Mouse (Mus musculus): ENCODE measurements around the gene Scand1. TPM values are rescaled to one million over a fixed set of nuclear protein-coding genes. Genes with fewer than 3 reads are reported as not detected.

Gene Scand1
- polyA plus RNA-seq, 1 experiment from 2014 or later: 84.0 TPM

DNA sequence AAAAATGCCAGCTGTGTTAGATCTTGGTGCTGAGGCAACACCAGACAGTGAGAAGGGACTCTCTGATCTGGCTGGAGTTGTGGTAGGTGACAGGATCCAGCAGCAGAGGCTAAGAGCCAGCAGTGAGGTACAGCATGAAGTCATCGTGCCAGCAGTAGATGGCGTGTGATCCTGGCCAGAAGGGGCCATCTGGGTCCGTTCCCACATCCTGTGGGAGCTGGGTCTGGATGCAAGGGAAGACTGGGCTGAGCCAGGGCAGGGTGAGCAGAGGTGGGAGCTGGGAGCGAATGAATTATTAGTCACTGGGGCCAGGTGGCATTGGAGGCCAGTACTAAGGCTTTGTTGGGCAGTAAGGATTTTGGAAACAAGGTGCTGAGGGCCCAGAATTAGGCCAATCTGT is 31.3 kb downstream of the Scand1 start:
- Histone ChIP-seq H3K9me3 (ENCODE audit: control insufficient read depth, low read length) (no peaks in the 10 kb centered on the region), H3K27me3 (replicated peaks; ENCODE audit: control insufficient read depth, insufficient read depth, low read length) (no peaks in the 10 kb centered on the region), H3K4me1 (ENCODE audit: control insufficient read depth, insufficient read depth, low read depth, low read length) (no peaks in the 10 kb centered on the region), H3K9ac (ENCODE audit: low read depth, low read length) (no peak overlapping the region), H3K36me3 (ENCODE audit: control insufficient read depth, insufficient read depth, low read length) (no peaks in the 10 kb centered on the region), H3K4me3 (ENCODE audit: low read length) (no peak overlapping the region), H3K27ac (ENCODE audit: low read depth, low read length) (no peak overlapping the region), H3K4me2 (ENCODE audit: low read length) (no peak overlapping the region)
- WGBS: 74% methylated on average over 4 of the region's 4 CpGs
- ATAC-seq: no peak

DNA sequence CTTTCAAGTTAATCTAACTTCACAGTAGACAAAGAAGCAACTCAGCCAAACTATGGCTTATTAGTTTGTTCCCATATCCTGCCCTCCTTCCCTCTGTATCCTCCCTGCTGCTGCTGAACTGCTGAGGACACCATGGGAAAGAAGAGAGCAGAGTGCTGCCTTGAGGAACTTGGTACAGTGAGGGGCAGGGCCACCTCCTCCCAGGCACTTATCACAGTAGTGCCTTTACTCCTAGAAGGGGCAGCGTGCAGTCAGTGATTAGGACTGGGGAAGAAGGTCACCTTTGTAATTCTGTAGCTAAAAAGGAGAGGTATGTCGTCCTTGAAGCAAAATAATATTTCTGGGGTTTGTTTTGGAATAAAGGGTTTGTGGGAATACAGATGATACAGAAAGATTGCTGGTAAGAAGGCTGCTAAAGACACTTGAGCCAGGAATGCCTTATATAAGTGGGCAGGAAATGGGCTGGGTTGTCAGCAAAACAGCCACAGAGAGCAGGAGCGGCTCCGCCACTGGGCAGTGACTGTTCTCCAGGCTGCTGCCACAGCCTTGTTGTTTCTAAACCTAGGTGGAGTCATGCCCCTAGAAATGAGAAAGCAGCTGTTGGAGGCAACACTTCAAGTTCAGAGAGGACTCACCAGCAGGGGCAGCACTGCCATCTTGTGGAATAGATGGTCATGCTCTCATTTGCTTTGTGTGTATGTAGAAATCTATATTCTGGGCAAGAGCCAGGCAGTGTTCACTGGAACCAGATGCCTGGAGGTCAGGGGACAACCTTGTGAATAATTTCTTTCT is 34.1 kb downstream of the Scand1 start:
- Histone ChIP-seq H3K27ac (ENCODE audit: low read depth, low read length) (peak overlapping the region; percentile 69), H3K27me3 (replicated peaks; ENCODE audit: control insufficient read depth, insufficient read depth, low read length) (no peaks in the 10 kb centered on the region), H3K9me3 (ENCODE audit: control insufficient read depth, low read length) (no peaks in the 10 kb centered on the region), H3K4me1 (ENCODE audit: control insufficient read depth, insufficient read depth, low read depth, low read length) (no peaks in the 10 kb centered on the region), H3K4me2 (ENCODE audit: low read length) (no peak overlapping the region), H3K9ac (ENCODE audit: low read depth, low read length) (no peak overlapping the region), H3K4me3 (ENCODE audit: low read length) (no peak overlapping the region), H3K36me3 (ENCODE audit: control insufficient read depth, insufficient read depth, low read length) (peaks cover 5% of the 10 kb centered on the region)
- ATAC-seq: peak; percentile 80
- 60% methylated on average over 4 of the region's 4 CpGs for WGBS

DNA sequence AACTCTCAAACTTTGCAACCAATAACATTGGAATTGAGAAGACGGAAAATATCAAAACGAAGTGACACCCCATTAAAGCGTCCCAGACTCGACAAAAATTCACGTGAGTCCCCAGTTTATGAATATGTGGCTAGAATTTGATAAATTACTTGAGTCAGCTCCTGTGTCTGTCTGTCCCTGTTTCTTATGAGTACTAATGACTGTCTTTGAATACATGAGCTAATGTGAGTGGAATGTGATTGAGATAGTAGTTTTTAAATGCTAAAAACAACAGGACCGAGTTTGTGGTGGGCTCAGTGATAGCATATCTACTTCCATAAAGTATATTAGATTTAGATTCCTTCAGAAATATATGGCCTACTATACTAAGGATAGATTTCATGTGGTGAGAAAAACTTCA is 40.0 kb downstream of the Scand1 start:
- peaks cover 5% of the 10 kb centered on the region for H3K36me3 ChIP-seq (ENCODE audit: control insufficient read depth, insufficient read depth, low read length)
- ATAC-seq: no peak
- no peaks in the 10 kb centered on the region for H3K4me1 ChIP-seq (ENCODE audit: control insufficient read depth, insufficient read depth, low read depth, low read length)
- H3K9ac ChIP-seq (ENCODE audit: low read depth, low read length): no peak overlapping the region
- H3K27ac ChIP-seq (ENCODE audit: low read depth, low read length): no peak overlapping the region
- no peak overlapping the region for H3K4me2 ChIP-seq (ENCODE audit: low read length)
- no peak overlapping the region for H3K4me3 ChIP-seq (ENCODE audit: low read length)
- H3K9me3 ChIP-seq (ENCODE audit: control insufficient read depth, low read length): no peaks in the 10 kb centered on the region
- 98% methylated on average over 6 of the region's 6 CpGs for WGBS
- H3K27me3 ChIP-seq (replicated peaks; ENCODE audit: control insufficient read depth, insufficient read depth, low read length): no peaks in the 10 kb centered on the region

DNA sequence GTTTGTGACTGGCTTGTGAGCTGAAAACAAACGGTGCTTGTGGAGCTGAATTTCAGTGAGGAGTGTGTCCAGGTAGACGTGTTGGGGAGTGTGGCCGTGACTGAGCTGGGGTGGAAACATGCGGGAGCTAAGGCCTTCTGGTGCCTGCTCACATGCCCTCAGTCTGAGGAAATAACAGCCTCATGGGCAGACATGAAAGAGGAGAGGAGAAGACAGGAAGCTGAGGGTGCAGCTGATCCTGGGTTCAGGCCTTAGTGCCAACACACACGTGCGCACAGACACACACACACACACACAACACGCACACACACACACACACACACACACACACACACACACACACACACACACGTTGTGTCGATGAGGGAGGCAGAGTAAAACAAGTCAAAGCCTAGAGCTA is 44.9 kb downstream of the Scand1 start:
- Histone ChIP-seq H3K4me2 (ENCODE audit: low read length) (no peak overlapping the region), H3K9me3 (ENCODE audit: control insufficient read depth, low read length) (no peaks in the 10 kb centered on the region), H3K27me3 (replicated peaks; ENCODE audit: control insufficient read depth, insufficient read depth, low read length) (no peaks in the 10 kb centered on the region), H3K36me3 (ENCODE audit: control insufficient read depth, insufficient read depth, low read length) (no peaks in the 10 kb centered on the region), H3K4me3 (ENCODE audit: low read length) (no peak overlapping the region), H3K9ac (ENCODE audit: low read depth, low read length) (no peak overlapping the region), H3K4me1 (ENCODE audit: control insufficient read depth, insufficient read depth, low read depth, low read length) (no peaks in the 10 kb centered on the region), H3K27ac (ENCODE audit: low read depth, low read length) (no peak overlapping the region)
- 93% methylated on average over 9 of the region's 9 CpGs for WGBS
- ATAC-seq: no peak

GRCm38 (mm10) chr2:156263204-156263893 is 49.2 kb downstream of the Scand1 start:
- no peaks in the 10 kb centered on the region for H3K27me3 ChIP-seq (replicated peaks; ENCODE audit: control insufficient read depth, insufficient read depth, low read length)
- WGBS: 91% methylated on average over 4 of the region's 4 CpGs
- H3K27ac ChIP-seq (ENCODE audit: low read depth, low read length): no peak overlapping the region
- H3K4me1 ChIP-seq (ENCODE audit: control insufficient read depth, insufficient read depth, low read depth, low read length): no peaks in the 10 kb centered on the region
- no peak overlapping the region for H3K4me2 ChIP-seq (ENCODE audit: low read length)
- no peaks in the 10 kb centered on the region for H3K9me3 ChIP-seq (ENCODE audit: control insufficient read depth, low read length)
- H3K4me3 ChIP-seq (ENCODE audit: low read length): no peak overlapping the region
- H3K9ac ChIP-seq (ENCODE audit: low read depth, low read length): no peak overlapping the region
- peaks cover 2% of the 10 kb centered on the region; the same call in 1 of the 2 replicates for H3K36me3 ChIP-seq (ENCODE audit: control insufficient read depth, insufficient read depth, low read length)
- ATAC-seq: no peak

Small RNAs within 50 kb of the gene (microRNA-seq; reads per million reads assigned to microRNA genes)
- gene Gm22759: not detected

Other genes with a start within 250 kb of the Scand1 start
- 7.7 and 9.6 TPM in 2 replicates for gene Spag4, start 247.5 kb downstream of the Scand1 start, polyA plus RNA-seq (2015; fragmentation: Nextera tagmentation; extraction: Ambion mirVana)
- 27.8 and 28.3 TPM in 2 replicates for gene Cpne1, start 200.7 kb downstream of the Scand1 start, polyA plus RNA-seq (2015; fragmentation: Nextera tagmentation; extraction: Ambion mirVana)
- gene Rbm12, start 200.7 kb downstream of the Scand1 start, polyA plus RNA-seq (2015; fragmentation: Nextera tagmentation; extraction: Ambion mirVana): 19.3 and 27.6 TPM in 2 replicates
- gene Gm28036, start 185.6 kb downstream of the Scand1 start, polyA plus RNA-seq (2015; fragmentation: Nextera tagmentation; extraction: Ambion mirVana): 15.5 and 19.5 TPM in 2 replicates
- 393 and 432 TPM in 2 replicates for gene Romo1, start 168.7 kb downstream of the Scand1 start, polyA plus RNA-seq (2015; fragmentation: Nextera tagmentation; extraction: Ambion mirVana)
- 37.7 and 39.9 TPM in 2 replicates for gene Nfs1, start 168.5 kb downstream of the Scand1 start, polyA plus RNA-seq (2015; fragmentation: Nextera tagmentation; extraction: Ambion mirVana)
- 369 and 377 TPM in 2 replicates for gene Rbm39, start 132.5 kb downstream of the Scand1 start, polyA plus RNA-seq (2015; fragmentation: Nextera tagmentation; extraction: Ambion mirVana)
- gene Phf20, start 116.2 kb downstream of the Scand1 start, polyA plus RNA-seq (2015; fragmentation: Nextera tagmentation; extraction: Ambion mirVana): 111 and 117 TPM in 2 replicates
- 6.2 and 6.8 TPM in 2 replicates for gene Cnbd2, start 405 bp downstream of the Scand1 start, polyA plus RNA-seq (2015; fragmentation: Nextera tagmentation; extraction: Ambion mirVana)
- gene Epb41l1, start 108.2 kb upstream of the Scand1 start, polyA plus RNA-seq (2015; fragmentation: Nextera tagmentation; extraction: Ambion mirVana): 15.7 and 17.0 TPM in 2 replicates
- gene Aar2, start 234.9 kb upstream of the Scand1 start, polyA plus RNA-seq (2015; fragmentation: Nextera tagmentation; extraction: Ambion mirVana): 44.5 and 48.8 TPM in 2 replicates

Data from hindbrain, embryonic 16.5 days (tissue).